Mouse (Mus musculus): ENCODE measurements around the gene Sec24c.
A peak's percentile ranks its signal among the peaks of the same experiment; 100 is the strongest.
"Not testable (repeated sequence)": the region's sequence is repeated elsewhere in the genome, so short reads cannot be mapped to it uniquely, and the experiment has no call there.

The Sec24c gene

GRCm38 (mm10) chr14:20674064-20674833 lies at the start of gene Sec24c:
Sec24c (plus strand) TSS chr14:20674308.
- DNase-seq = peak; percentile 97

GRCm38 (mm10) chr14:20626447-20626846 lies 47.7 kb upstream of the Sec24c start:
- DNase-seq = no peak

- no peak for DNase-seq
Observed at GRCm38 (mm10) chr14:20626971-20627370, 47.1 kb upstream of the Sec24c start.

GRCm38 (mm10) chr14:20631253-20631652 lies 42.9 kb upstream of the Sec24c start:
- no peak for DNase-seq

GRCm38 (mm10) chr14:20635546-20635945 lies 38.6 kb upstream of the Sec24c start:
- no peak for DNase-seq

GRCm38 (mm10) chr14:20636968-20637367 lies 37.1 kb upstream of the Sec24c start:
- not testable (repeated sequence) for DNase-seq

- no peak for DNase-seq
Observed at GRCm38 (mm10) chr14:20637818-20638574, 36.1 kb upstream of the Sec24c start.

GRCm38 (mm10) chr14:20638702-20639101 lies 35.4 kb upstream of the Sec24c start:
- no peak for DNase-seq

GRCm38 (mm10) chr14:20639918-20640619 lies 34.0 kb upstream of the Sec24c start:
- DNase-seq = no peak

- DNase-seq = peak; percentile 95
Observed at GRCm38 (mm10) chr14:20640644-20641437, 33.3 kb upstream of the Sec24c start, which contains the start of gene Usp54. Usp54 (minus strand) TSS chr14:20641063.

GRCm38 (mm10) chr14:20641438-20641875 lies 32.7 kb upstream of the Sec24c start:
- no peak for DNase-seq

GRCm38 (mm10) chr14:20645547-20645946 lies 28.6 kb upstream of the Sec24c start:
- DNase-seq = no peak

- no peak for DNase-seq
Observed at GRCm38 (mm10) chr14:20646381-20646780, 27.7 kb upstream of the Sec24c start.

- no peak for DNase-seq
Observed at GRCm38 (mm10) chr14:20651000-20651399, 23.1 kb upstream of the Sec24c start.

GRCm38 (mm10) chr14:20651722-20652256 lies 22.3 kb upstream of the Sec24c start:
- DNase-seq = no peak

GRCm38 (mm10) chr14:20654690-20655421 lies 19.3 kb upstream of the Sec24c start:
- no peak for DNase-seq

- DNase-seq = no peak
Observed at GRCm38 (mm10) chr14:20655731-20656130, 18.4 kb upstream of the Sec24c start.

- no peak for DNase-seq
Observed at GRCm38 (mm10) chr14:20656361-20656760, 17.7 kb upstream of the Sec24c start, which contains the start of gene Myoz1. Myoz1 (minus strand) TSS chr14:20656540.

- no peak for DNase-seq
Observed at GRCm38 (mm10) chr14:20658326-20658725, 15.8 kb upstream of the Sec24c start.

GRCm38 (mm10) chr14:20658902-20659301 lies 15.2 kb upstream of the Sec24c start:
- no peak for DNase-seq

- DNase-seq = no peak
Observed at GRCm38 (mm10) chr14:20659687-20660086, 14.4 kb upstream of the Sec24c start.

All from right cerebral cortex, postnatal 25 days (tissue).